Mouse (Mus musculus): ENCODE measurements at regions not wholly inside any gene's neighbourhood (a gene's known extent, or its start where the extent isn't known, plus 50 kb on each side); places are given as distances from the start of the nearest gene placed in this dataset.

- no peak for DNase-seq (ENCODE audit: low spot score)
These were observed 51.6 kb upstream of the Cecr2 start for GRCm38 (mm10) chr6:120614526-120614925.

GRCm38 (mm10) chr6:120612346-120612745, 53.8 kb upstream of the Cecr2 start:
- no peak for DNase-seq (ENCODE audit: low spot score)

GRCm38 (mm10) chr6:120609858-120610257, 56.3 kb upstream of the Cecr2 start:
- DNase-seq (ENCODE audit: low spot score) = no peak

- peak; percentile 84 for DNase-seq (ENCODE audit: low spot score)
These were observed 60.7 kb upstream of the Cecr2 start for GRCm38 (mm10) chr6:120605471-120605870.

- DNase-seq (ENCODE audit: low spot score) = peak; percentile 86
These were observed 61.9 kb upstream of the Cecr2 start for GRCm38 (mm10) chr6:120604020-120604958.

- peak; percentile 92 for DNase-seq (ENCODE audit: low spot score)
These were observed 62.7 kb upstream of the Cecr2 start for GRCm38 (mm10) chr6:120603454-120603853.

GRCm38 (mm10) chr6:120600376-120600775, 65.8 kb upstream of the Cecr2 start:
- DNase-seq (ENCODE audit: low spot score) = peak; percentile 75

GRCm38 (mm10) chr6:120598471-120598870, 67.4 kb upstream of the Hdhd5 start:
- no peak for DNase-seq (ENCODE audit: low spot score)

GRCm38 (mm10) chr6:120597887-120598286, 66.8 kb upstream of the Hdhd5 start:
- no peak for DNase-seq (ENCODE audit: low spot score)

GRCm38 (mm10) chr6:120596717-120597116, 65.6 kb upstream of the Hdhd5 start:
- DNase-seq (ENCODE audit: low spot score) = no peak

GRCm38 (mm10) chr6:120594463-120594862, 63.3 kb upstream of the Hdhd5 start:
- no peak for DNase-seq (ENCODE audit: low spot score)

- no peak for DNase-seq (ENCODE audit: low spot score)
These were observed 61.6 kb upstream of the Hdhd5 start for GRCm38 (mm10) chr6:120592705-120593104.

- no peak for DNase-seq (ENCODE audit: low spot score)
These were observed 61.0 kb upstream of the Hdhd5 start for GRCm38 (mm10) chr6:120592031-120592681.

GRCm38 (mm10) chr6:120590191-120590590, 59.1 kb upstream of the Hdhd5 start:
- no peak for DNase-seq (ENCODE audit: low spot score)

- peak; percentile 76 for DNase-seq (ENCODE audit: low spot score)
These were observed 57.9 kb upstream of the Hdhd5 start for GRCm38 (mm10) chr6:120588701-120589659.

- no peak for DNase-seq (ENCODE audit: low spot score)
These were observed 54.8 kb upstream of the Hdhd5 start for GRCm38 (mm10) chr6:120585941-120586280.

- DNase-seq (ENCODE audit: low spot score) = no peak
These were observed 54.2 kb upstream of the Hdhd5 start for GRCm38 (mm10) chr6:120585118-120585940.

- DNase-seq (ENCODE audit: low spot score) = no peak
These were observed 50.6 kb upstream of the Hdhd5 start for GRCm38 (mm10) chr6:120581748-120582147.

All from c-Kit-positive CD71-positive TER-119-positive erythroid progenitor cells, embryonic 14.5 days (primary cell).